Mouse (Mus musculus): ENCODE data around the gene Fam222a. TPM values are rescaled to one million over a fixed set of nuclear protein-coding genes. Genes with fewer than 3 reads are reported as not detected.

The Fam222a gene
- polyA plus RNA-seq, 1 experiment = 3.4 TPM

- Histone ChIP-seq H3K4me1 (ENCODE audit: control insufficient read depth, insufficient read depth, low read length) (no peaks in the 10 kb centered on the region), H3K4me3 (ENCODE audit: low read depth, low read length) (no peak overlapping the region), H3K27me3 (ENCODE audit: control insufficient read depth, insufficient read depth, low read length, poor library complexity, severe bottlenecking) (no peaks in the 10 kb centered on the region), H3K27ac (ENCODE audit: insufficient read depth, low read length) (no peak overlapping the region), H3K9ac (ENCODE audit: low read depth, poor library complexity, severe bottlenecking) (no peak overlapping the region), H3K9me3 (replicated peaks; ENCODE audit: control insufficient read depth, insufficient read depth, low read length, poor library complexity, severe bottlenecking) (no peaks in the 10 kb centered on the region), H3K36me3 (ENCODE audit: control insufficient read depth, insufficient read depth, low read length, poor library complexity, severe bottlenecking) (no peaks in the 10 kb centered on the region)
- no peak for TF ChIP-seq POLR2A (IDR thresholded peaks at IDR 0.05; ENCODE audit: insufficient read depth, low read length)
- peak; percentile 16 for TF ChIP-seq CTCF (IDR thresholded peaks at IDR 0.05; ENCODE audit: low read depth, low read length)
- no peak for TF ChIP-seq EP300 (IDR thresholded peaks at IDR 0.05; ENCODE audit: insufficient read depth, low read depth, low read length)
Measured at GRCm38 (mm10) chr5:114603975-114604374, 36.2 kb downstream of the Fam222a start.

DNA sequence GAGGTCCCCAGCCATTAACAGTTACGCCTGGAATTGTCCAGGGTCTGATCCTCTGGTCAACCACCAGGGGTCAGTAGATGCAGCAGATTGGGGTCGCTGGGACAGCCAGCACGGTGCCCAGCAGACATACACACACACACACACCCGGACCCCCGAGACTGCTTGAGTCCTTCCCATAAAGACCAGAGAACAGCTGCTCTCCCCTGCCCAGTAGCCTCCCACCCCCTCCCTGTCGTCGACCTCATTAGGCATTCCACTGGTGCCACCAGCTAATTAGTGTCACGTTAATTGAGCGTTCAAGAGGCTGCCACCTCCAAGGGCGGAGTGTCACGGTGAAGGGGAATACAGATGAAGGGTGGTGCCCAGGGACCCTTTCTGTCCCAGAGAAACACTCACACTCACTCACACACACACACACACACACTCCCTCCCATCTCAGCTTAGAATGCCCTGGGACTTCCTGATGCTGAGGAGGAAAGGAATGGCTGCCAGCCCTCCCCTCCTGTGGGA lies 37.0 kb downstream of the Fam222a start:
- TF ChIP-seq POLR2A (IDR thresholded peaks at IDR 0.05; ENCODE audit: insufficient read depth, low read length) (no peak), CTCF (IDR thresholded peaks at IDR 0.05; ENCODE audit: low read depth, low read length) (peak; percentile 75), EP300 (IDR thresholded peaks at IDR 0.05; ENCODE audit: insufficient read depth, low read depth, low read length) (no peak)
- Histone ChIP-seq H3K4me1 (ENCODE audit: control insufficient read depth, insufficient read depth, low read length) (no peaks in the 10 kb centered on the region), H3K36me3 (ENCODE audit: control insufficient read depth, insufficient read depth, low read length, poor library complexity, severe bottlenecking) (no peaks in the 10 kb centered on the region), H3K27ac (ENCODE audit: insufficient read depth, low read length) (no peak overlapping the region), H3K4me3 (ENCODE audit: low read depth, low read length) (no peak overlapping the region), H3K27me3 (ENCODE audit: control insufficient read depth, insufficient read depth, low read length, poor library complexity, severe bottlenecking) (no peaks in the 10 kb centered on the region), H3K9me3 (replicated peaks; ENCODE audit: control insufficient read depth, insufficient read depth, low read length, poor library complexity, severe bottlenecking) (no peaks in the 10 kb centered on the region), H3K9ac (ENCODE audit: low read depth, poor library complexity, severe bottlenecking) (no peak overlapping the region)

GRCm38 (mm10) chr5:114605981-114606380 lies 38.2 kb downstream of the Fam222a start:
- Histone ChIP-seq H3K27me3 (ENCODE audit: control insufficient read depth, insufficient read depth, low read length, poor library complexity, severe bottlenecking) (no peaks in the 10 kb centered on the region), H3K4me1 (ENCODE audit: control insufficient read depth, insufficient read depth, low read length) (no peaks in the 10 kb centered on the region), H3K36me3 (ENCODE audit: control insufficient read depth, insufficient read depth, low read length, poor library complexity, severe bottlenecking) (no peaks in the 10 kb centered on the region), H3K27ac (ENCODE audit: insufficient read depth, low read length) (no peak overlapping the region), H3K4me3 (ENCODE audit: low read depth, low read length) (no peak overlapping the region), H3K9me3 (replicated peaks; ENCODE audit: control insufficient read depth, insufficient read depth, low read length, poor library complexity, severe bottlenecking) (no peaks in the 10 kb centered on the region), H3K9ac (ENCODE audit: low read depth, poor library complexity, severe bottlenecking) (no peak overlapping the region)
- no peak for TF ChIP-seq CTCF (IDR thresholded peaks at IDR 0.05; ENCODE audit: low read depth, low read length)
- TF ChIP-seq POLR2A (IDR thresholded peaks at IDR 0.05; ENCODE audit: insufficient read depth, low read length) = no peak
- no peak for TF ChIP-seq EP300 (IDR thresholded peaks at IDR 0.05; ENCODE audit: insufficient read depth, low read depth, low read length)

DNA sequence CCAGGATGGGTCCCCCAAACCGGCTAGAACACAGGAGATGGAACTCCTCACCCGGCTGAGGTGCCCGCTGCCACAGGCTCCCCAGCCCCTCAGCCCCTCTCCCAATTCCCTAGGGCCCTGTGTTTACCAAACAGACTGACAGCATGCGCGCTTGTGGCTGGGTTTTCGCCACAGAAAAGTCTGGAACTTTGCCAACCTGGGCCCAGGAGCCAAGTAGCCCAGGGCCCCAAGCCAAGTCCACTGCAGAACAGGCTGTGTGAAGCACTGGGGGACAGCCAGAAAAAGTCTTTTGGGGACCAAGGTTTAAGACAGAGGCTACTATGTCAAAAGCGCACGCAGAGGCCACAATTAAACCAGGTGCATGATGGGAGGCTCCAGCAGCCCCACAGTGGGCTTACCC lies 39.8 kb downstream of the Fam222a start:
- Histone ChIP-seq H3K4me3 (ENCODE audit: low read depth, low read length) (no peak overlapping the region), H3K27me3 (ENCODE audit: control insufficient read depth, insufficient read depth, low read length, poor library complexity, severe bottlenecking) (no peaks in the 10 kb centered on the region), H3K36me3 (ENCODE audit: control insufficient read depth, insufficient read depth, low read length, poor library complexity, severe bottlenecking) (no peaks in the 10 kb centered on the region), H3K4me1 (ENCODE audit: control insufficient read depth, insufficient read depth, low read length) (no peaks in the 10 kb centered on the region), H3K27ac (ENCODE audit: insufficient read depth, low read length) (no peak overlapping the region), H3K9me3 (replicated peaks; ENCODE audit: control insufficient read depth, insufficient read depth, low read length, poor library complexity, severe bottlenecking) (no peaks in the 10 kb centered on the region), H3K9ac (ENCODE audit: low read depth, poor library complexity, severe bottlenecking) (no peak overlapping the region)
- TF ChIP-seq EP300 (IDR thresholded peaks at IDR 0.05; ENCODE audit: insufficient read depth, low read depth, low read length) = no peak
- TF ChIP-seq CTCF (IDR thresholded peaks at IDR 0.05; ENCODE audit: low read depth, low read length) = no peak
- TF ChIP-seq POLR2A (IDR thresholded peaks at IDR 0.05; ENCODE audit: insufficient read depth, low read length) = no peak

GRCm38 (mm10) chr5:114608516-114608915 lies 40.7 kb downstream of the Fam222a start:
- Histone ChIP-seq H3K4me3 (ENCODE audit: low read depth, low read length) (no peak overlapping the region), H3K9ac (ENCODE audit: low read depth, poor library complexity, severe bottlenecking) (no peak overlapping the region), H3K27me3 (ENCODE audit: control insufficient read depth, insufficient read depth, low read length, poor library complexity, severe bottlenecking) (no peaks in the 10 kb centered on the region), H3K27ac (ENCODE audit: insufficient read depth, low read length) (no peak overlapping the region), H3K9me3 (replicated peaks; ENCODE audit: control insufficient read depth, insufficient read depth, low read length, poor library complexity, severe bottlenecking) (no peaks in the 10 kb centered on the region), H3K4me1 (ENCODE audit: control insufficient read depth, insufficient read depth, low read length) (no peaks in the 10 kb centered on the region), H3K36me3 (ENCODE audit: control insufficient read depth, insufficient read depth, low read length, poor library complexity, severe bottlenecking) (no peaks in the 10 kb centered on the region)
- TF ChIP-seq POLR2A (IDR thresholded peaks at IDR 0.05; ENCODE audit: insufficient read depth, low read length) (no peak), EP300 (IDR thresholded peaks at IDR 0.05; ENCODE audit: insufficient read depth, low read depth, low read length) (0 out of 2 replicates have a peak, but pooled peaks have one; percentile 19), CTCF (IDR thresholded peaks at IDR 0.05; ENCODE audit: low read depth, low read length) (peak; percentile 99)

DNA sequence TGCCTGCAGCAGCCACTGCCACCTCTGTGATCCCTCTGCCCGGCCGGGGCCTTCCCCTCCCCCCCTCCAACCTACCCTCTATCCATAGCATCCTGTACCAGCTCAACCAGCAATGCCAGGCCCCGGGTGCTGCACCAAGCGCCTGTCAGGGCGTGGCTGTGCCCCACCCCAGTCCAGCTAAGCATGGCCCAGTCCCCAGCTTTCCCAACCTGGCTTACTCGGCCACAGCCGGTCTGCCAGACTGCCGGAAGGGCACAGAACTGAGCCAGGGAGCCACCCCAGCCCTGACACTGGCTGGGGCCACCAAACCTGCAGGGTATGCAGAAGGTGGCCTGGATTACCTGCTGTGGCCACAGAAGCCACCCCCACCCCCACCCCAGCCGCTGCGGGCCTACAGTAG lies 43.4 kb downstream of the Fam222a start:
- H3K9ac ChIP-seq (ENCODE audit: low read depth, poor library complexity, severe bottlenecking) = 0 out of 2 replicates have a peak overlapping the region, but pooled peaks have one; percentile 4
- peak overlapping the region; percentile 32 for H3K4me3 ChIP-seq (ENCODE audit: low read depth, low read length)
- H3K4me1 ChIP-seq (ENCODE audit: control insufficient read depth, insufficient read depth, low read length) = no peaks in the 10 kb centered on the region
- H3K27me3 ChIP-seq (ENCODE audit: control insufficient read depth, insufficient read depth, low read length, poor library complexity, severe bottlenecking) = no peaks in the 10 kb centered on the region
- H3K36me3 ChIP-seq (ENCODE audit: control insufficient read depth, insufficient read depth, low read length, poor library complexity, severe bottlenecking) = no peaks in the 10 kb centered on the region
- H3K9me3 ChIP-seq (replicated peaks; ENCODE audit: control insufficient read depth, insufficient read depth, low read length, poor library complexity, severe bottlenecking) = no peaks in the 10 kb centered on the region
- TF ChIP-seq EP300 (IDR thresholded peaks at IDR 0.05; ENCODE audit: insufficient read depth, low read depth, low read length) (no peak), POLR2A (IDR thresholded peaks at IDR 0.05; ENCODE audit: insufficient read depth, low read length) (no peak), CTCF (IDR thresholded peaks at IDR 0.05; ENCODE audit: low read depth, low read length) (no peak)
- H3K27ac ChIP-seq (ENCODE audit: insufficient read depth, low read length) = no peak overlapping the region

Data from ES-Bruce4 (cell line).